Comparison of ENCODE assay signal across 1 mouse cellular context in the genomic region with DNA sequence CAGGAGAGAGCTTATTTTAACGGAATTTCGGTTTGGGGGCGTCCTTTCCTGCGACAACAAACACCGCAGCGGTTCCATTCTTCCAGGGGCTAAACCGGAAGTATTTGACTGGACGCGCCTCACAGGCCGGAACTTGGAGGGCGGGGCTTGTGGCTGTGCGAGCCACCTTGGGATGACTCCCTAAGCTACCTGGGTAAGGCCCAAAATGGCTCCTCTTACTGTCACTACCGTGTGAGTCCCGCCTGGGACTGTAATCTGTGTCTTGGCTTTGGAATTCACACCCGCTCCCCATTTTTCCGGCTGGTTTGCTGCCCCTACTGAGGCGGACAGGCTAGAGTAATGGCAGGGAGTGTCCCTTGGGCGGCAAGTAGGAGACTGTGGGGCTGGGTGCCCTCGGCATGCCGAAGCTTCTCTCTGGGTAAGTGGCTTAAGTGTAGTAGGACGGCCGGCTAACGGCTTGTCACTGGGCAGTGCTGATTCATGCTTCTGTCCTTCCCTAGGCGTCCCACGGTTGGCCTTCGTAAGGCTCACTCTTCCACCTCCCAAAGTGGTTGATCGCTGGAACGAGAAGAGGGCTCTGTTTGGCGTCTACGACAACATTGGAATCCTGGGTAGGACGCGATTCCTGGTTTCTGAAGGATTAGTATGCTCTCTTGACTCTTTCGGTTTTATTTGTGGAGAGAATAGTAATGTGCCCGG.
TF ChIP-seq lines count a peak whose summit lies in the region.

No protein-coding gene starts in this region.

TF ChIP-seq in MEL, 35 proteins besides CTCF, POLR2A, EP300 and RAD21 (continued from another document):
- no peak for TF ChIP-seq MEF2A (IDR thresholded peaks at IDR 0.05; ENCODE audit: extremely low read depth, insufficient replicate concordance, low read depth, low read length, poor library complexity, severe bottlenecking)
- TF ChIP-seq JUND (IDR thresholded peaks at IDR 0.05; ENCODE audit: low read depth, low read length) = no peak
- no peak for TF ChIP-seq ZKSCAN1 (IDR thresholded peaks at IDR 0.05; ENCODE audit: low read depth, low read length)
- TF ChIP-seq ETS1 (IDR thresholded peaks at IDR 0.05; ENCODE audit: low read depth, low read length) = 0 out of 2 replicates have a peak, but pooled peaks have one; percentile 6
- no peak for TF ChIP-seq UBTF (IDR thresholded peaks at IDR 0.05; ENCODE audit: borderline replicate concordance, insufficient read depth, low read depth, low read length)
- no peak; the same call in 1 of the 2 replicates for TF ChIP-seq ZMIZ1 (IDR thresholded peaks at IDR 0.05; ENCODE audit: low read depth, low read length)
- no peak for TF ChIP-seq SMC3 (IDR thresholded peaks at IDR 0.05; ENCODE audit: low read depth, low read length)
- TF ChIP-seq MXI1 (IDR thresholded peaks at IDR 0.05; ENCODE audit: low read depth, low read length) = no peak
- no peak for TF ChIP-seq MYB (IDR thresholded peaks at IDR 0.05; ENCODE audit: low read depth, low read length)
- no peak for TF ChIP-seq POLR2AphosphoS5 (IDR thresholded peaks at IDR 0.05; ENCODE audit: borderline replicate concordance, low read depth, low read length)
- TF ChIP-seq USF1 (IDR thresholded peaks at IDR 0.05; ENCODE audit: low read depth, low read length) = no peak
- no peak; the same call in 1 of the 2 replicates for TF ChIP-seq CHD1 (IDR thresholded peaks at IDR 0.05; ENCODE audit: low read depth, low read length)
